In genomic region chr6:33865752-33866151, GRCm38 (mm10) we compare ENCODE assay signal across 15 mouse cellular contexts.
"Had no signal": no experiment of that assay in that cellular context is flagged by ENCODE, and none has a peak within 500 bp of the region (broad histone marks: within the 10 kb centered on the region; RNA-seq: fewer than 3 reads in every experiment).

No protein-coding gene starts in this region.

- H3K27me3 ChIP-seq: megakaryocyte, embryonic 14.5 days; midbrain, embryonic 13.5 days; midbrain, embryonic 15.5 days; neural tube, embryonic 12.5 days; stomach, embryonic 15.5 days had no signal

- H3K27ac ChIP-seq: midbrain, embryonic 13.5 days; midbrain, embryonic 15.5 days; neural tube, embryonic 12.5 days; stomach, embryonic 15.5 days; stomach, postnatal 0 days had no signal

- H3K4me3 ChIP-seq: megakaryocyte, embryonic 14.5 days; midbrain, embryonic 13.5 days; midbrain, embryonic 15.5 days; neural tube, embryonic 12.5 days; stomach, embryonic 15.5 days had no signal

- H3K9ac ChIP-seq: lung, embryonic 14.5 days; midbrain, embryonic 13.5 days; midbrain, embryonic 15.5 days; neural tube, embryonic 12.5 days; stomach, embryonic 15.5 days had no signal

- H3K9me3 ChIP-seq: megakaryocyte, embryonic 14.5 days; midbrain, embryonic 13.5 days; midbrain, embryonic 15.5 days; neural tube, embryonic 12.5 days; stomach, embryonic 15.5 days had no signal

- DNase-seq: lung, adult 18-20 months; lung, embryonic 14.5 days; lung, postnatal 10 days; lung, postnatal 4 days; right cerebral cortex, postnatal 25 days; right cerebral cortex, postnatal 4 days; thymus, adult 2 months; thymus, postnatal 25 days; thymus, postnatal 4 days had no signal

- H3K36me3 ChIP-seq: midbrain, embryonic 13.5 days; midbrain, embryonic 15.5 days; neural tube, embryonic 12.5 days; stomach, embryonic 15.5 days had no signal

- H3K4me1 ChIP-seq: stomach, embryonic 15.5 days had no signal

- ATAC-seq: midbrain, embryonic 13.5 days; midbrain, embryonic 15.5 days had no signal
